Mouse (Mus musculus) left cerebral cortex, postnatal 36 days (tissue): ENCODE data around the gene Rasal3. TPM values are rescaled to one million over a fixed set of nuclear protein-coding genes. Genes with fewer than 3 reads are reported as not detected.

Experiments
- DNase-seq, 2 experiments: peaks; one replicate each; pipeline ENCODE4 v3.0.0; 2021 to 2022; ENCODE audit warnings: low spot score in 2 of 2, mixed read lengths in 1 of 2
- intact Hi-C: fragments of 180-260 bp; cut with DNase I; formaldehyde crosslinking; loops from one replicate; pipeline ENCODE4 v1.15.1; 2025
- total RNA-seq, 2 experiments: library from RNA; stranded (reverse); gene quantifications; 2 replicates each; pipeline ENCODE4 v1.2.3; 2021

The Rasal3 gene
- 1 to 10 TPM; 2.6 to 3.4 TPM for total RNA-seq

DNA sequence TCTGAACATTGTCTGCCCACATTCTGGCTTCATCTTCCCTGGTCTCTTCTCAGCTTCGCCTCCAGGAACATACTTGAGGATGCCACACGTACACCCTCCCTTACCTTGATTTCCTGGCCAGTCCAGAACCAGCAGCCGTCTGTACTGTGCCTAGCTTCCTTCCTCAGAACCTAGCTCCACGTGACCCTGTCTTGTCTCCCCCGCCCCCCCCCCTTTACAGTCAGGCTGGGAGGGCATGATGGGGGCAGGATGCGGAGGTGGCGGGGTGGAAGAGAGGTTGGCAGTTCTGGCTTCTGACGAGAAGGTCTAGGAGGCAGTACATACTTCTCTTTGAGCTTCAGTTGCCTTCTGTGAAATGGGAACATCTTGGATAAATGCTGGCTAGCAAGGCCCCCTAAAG is at the start of gene Rasal3:
Gene Rasal3, minus strand, starts transcription at position 167 of the 400 bp plus-strand sequence.
- DNase-seq, result no peak
- intact Hi-C loops, result no loop called here

DNA sequence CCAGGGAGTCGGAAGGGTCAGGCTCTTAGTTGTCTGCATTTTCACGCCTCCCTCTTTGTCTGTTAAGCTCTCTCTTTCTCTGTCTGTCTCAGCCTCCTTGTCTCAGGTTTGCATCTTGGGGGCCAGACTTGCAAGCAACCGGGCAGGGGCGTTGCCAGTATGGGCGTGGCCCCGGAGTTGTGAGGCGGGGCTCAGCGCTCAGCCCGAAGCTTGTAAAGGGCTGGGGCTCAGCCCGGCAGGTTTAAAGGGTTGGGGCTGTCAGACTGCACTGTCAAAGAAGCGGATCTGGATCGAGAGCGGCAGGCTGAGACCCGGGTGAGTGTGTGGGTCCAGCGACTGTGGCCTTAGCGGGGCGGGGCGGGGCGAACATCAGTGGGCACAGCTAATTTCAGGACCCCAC is 49.1 kb upstream of the Rasal3 start, which contains the start of gene Cyp4f39:
Gene Cyp4f39, plus strand, starts transcription at position 242 of the 400 bp plus-strand sequence.
- intact Hi-C loops, result no loop called here
- no peak for DNase-seq

DNA sequence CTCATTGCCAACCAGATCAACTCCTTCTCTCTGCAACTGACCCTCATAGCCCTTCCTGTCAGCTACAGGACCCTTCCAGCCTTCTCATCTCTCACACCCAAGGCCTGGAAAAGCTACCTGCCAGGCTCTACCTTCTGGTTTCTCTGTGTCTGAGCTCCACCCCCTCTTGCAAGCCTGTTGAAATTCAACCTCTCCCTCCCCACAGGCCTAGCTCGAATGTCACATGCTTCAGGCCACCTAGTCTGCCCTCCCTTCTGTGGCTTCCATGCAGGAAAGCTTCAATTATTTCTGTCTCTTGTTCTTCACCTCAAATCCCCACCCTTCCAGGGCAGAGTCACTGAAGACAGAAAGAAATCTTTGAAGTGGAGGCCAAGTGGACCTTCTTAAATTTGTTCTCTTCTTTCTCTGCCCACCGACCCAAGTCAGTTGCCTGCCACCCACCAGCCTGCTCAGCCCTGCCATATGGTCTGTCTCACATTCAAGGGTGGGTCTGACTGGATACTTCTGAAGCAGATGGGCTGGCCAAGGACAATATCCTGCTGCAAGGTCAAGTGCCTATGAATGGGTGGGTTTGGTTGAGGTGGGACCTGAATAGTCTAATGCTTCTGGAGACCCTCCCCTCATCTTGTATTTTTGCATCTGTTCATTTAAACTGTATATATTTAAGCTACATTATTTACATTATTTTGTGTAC is 47.6 kb upstream of the Rasal3 start:
- DNase-seq, result no peak
- intact Hi-C loops, result no loop called here

DNA sequence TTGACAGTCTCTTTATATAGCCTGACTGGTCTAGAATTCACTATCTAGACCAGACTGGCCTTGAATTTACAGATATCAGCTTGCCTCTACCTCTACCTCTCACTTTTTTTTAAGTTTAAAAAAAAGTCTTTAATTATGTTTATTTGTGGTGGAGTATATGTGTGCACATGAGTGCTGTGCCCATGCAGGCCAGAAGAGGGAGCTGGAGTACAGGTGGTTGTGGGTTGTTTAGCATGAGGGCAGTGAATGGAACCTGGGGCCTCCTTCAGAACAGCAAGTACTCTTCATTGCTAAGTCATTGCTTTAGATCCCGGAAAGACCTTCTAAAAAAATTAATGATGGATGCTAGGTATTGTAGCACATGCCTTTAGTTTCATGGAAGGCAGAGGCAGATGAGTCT is 45.7 kb upstream of the Rasal3 start:
- no peak for DNase-seq
- intact Hi-C loops, result no loop called here

DNA sequence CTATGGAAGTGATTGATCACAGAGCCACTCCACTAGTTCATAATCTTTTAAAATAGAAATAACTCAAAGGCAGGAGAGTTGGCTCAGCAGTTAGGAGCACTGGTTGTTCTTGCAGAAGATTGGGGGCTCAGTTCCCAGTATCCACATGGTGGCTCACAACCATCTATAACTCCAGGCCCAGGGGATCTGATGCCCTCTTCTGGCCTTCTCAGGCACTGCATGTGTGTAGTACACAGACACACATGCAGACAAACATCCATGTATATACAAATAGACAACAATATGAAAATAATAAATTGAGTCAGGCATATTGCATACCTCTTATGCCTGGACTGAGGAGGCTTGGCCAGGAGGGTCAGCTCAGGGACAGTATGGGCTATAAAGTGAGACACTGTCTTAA is 43.8 kb upstream of the Rasal3 start:
- intact Hi-C loops, result no loop called here
- no peak for DNase-seq

DNA sequence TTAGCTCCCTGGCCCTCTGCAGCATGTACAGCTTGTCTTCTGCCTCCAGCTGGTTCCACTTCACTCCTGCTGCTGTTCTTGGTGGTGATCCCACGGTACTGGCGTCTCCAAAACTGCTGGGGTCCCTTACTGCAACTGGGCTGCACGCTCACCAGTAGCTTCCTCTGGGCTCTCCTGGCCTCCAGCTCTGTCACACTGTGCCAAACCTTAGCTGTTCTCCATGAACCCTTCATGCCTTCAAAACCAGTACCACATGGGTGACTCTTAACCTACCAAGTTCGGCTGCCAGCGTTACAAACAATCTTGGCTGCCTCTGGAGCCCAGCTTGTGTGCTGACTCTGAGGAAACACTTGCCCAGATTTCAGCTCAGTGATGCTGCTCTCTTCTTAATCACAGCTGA is 41.6 kb upstream of the Rasal3 start:
- DNase-seq, result no peak
- intact Hi-C loops, result no loop called here

DNA sequence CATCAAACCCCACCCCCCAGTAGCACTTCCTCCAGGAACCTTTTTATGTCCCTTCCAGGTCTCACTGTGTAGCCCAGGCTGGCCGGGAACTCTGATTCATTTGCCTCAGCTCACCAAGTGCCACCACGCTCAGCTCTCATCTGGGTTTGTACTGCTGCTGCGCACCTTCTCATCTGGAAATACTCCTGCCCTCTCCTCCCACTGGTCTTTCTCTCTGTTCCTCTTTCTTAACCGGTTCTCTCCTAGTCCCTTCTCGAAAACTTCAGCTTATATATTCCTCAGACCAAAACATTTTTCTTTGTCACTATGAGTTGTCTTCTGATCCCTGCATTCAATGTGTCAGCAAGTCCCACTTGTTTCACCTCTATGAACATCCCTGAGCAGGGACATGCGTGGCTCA is 39.9 kb upstream of the Rasal3 start:
- intact Hi-C loops, result no loop called here
- DNase-seq, result no peak

DNA sequence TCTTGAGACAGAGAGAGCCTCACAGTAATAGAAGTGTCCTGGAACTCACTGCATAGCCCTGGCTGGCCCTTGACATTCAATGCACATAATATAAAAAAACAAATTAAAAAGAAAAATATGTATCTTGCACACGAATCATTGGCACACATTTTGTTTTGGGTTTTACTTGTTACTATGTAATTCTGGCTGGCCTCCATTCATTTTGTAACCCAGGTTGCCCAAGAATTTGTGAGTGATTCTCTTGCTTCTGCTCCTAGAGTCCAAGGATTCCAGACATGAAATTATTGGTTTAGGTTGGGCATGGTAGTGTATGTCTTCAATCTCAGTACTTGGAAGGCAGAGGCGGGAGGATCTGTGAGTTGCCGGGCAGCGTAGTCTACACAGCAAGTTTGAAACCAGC is 33.7 kb upstream of the Rasal3 start:
- DNase-seq, result no peak
- intact Hi-C loops, result no loop called here

DNA sequence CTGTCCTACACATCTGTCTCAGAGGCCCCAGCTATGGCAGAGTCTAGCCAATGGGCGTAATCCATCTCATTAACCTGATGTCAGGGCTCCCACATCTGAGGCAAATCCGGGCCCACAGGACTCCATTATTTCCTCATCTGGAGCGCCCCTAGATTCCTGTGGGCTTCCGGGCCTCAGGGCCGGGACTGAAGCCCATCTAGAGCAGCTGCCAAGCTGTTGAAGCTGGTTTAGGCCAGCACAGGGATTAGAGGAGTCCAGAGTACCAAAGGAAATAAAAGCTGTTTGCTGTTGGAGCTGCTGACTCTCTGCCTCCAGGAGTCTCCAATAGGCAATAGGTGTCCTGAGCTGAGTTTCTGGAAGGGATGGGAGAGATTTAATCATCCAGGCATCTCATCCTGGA is 31.8 kb upstream of the Rasal3 start:
- intact Hi-C loops, result no loop called here
- no peak for DNase-seq

DNA sequence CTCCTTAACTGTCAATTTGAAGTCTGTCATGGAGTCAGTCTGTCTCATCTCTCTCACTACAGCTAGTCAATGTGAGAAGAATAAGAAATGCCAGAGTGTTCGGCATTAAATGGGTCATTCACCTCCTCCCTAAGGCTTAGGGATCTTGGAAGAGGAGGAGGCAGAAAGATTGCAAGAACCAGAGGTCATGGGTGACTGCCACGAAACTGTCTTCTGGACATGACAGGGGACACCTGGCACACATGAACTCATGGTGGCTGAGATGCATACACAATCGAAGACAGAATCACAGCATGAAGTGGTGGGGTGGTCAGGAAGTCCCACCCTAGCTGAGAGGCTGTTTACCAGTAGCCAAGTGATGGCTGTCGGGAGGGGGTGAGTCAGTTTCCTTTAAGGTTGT is 30.9 kb upstream of the Rasal3 start:
- no peak for DNase-seq
- intact Hi-C loops, result no loop called here

DNA sequence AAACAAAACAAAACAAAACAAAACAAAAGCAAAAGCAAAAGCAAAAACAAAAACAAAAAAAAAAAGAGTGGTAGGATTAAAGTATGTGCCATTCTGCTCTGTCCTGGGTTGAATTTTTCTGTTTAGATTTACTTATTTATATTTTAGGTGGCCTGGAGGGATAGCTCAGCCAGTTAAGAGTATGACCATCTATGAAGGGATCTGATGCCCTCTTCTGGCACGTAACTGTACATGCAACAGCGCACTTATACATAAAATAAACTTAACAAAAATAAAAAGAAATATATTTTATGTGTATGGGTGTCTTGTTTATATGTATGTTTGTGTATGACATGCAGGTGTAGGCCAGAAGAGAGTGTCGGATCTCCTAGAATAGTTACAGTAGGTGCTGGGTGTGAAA is 28.6 kb upstream of the Rasal3 start:
- intact Hi-C loops, result loop anchor here (1.0 kb wide), 1 partner anchor 83 kb away; no protein-coding TSS in a partner anchor
- no peak for DNase-seq

DNA sequence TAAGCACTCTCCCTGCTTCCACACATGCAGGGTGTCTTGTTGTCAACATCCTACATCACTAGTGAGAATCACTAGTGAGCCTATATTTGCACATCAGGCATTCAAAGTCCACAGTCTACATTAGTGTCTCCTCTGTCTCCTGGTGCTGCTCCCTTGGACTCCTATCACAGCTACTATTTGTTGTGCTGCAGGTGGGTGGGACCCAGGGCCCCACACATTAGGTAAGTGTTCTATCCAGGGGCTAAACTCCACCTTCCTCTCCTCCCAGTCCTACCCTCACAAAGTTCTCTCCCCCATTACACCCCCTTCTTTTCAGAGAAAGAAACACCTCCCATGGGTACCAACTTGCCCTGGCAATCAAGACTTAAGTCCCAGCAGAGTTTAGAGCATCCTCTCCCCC is 23.2 kb upstream of the Rasal3 start:
- intact Hi-C loops, result no loop called here

DNA sequence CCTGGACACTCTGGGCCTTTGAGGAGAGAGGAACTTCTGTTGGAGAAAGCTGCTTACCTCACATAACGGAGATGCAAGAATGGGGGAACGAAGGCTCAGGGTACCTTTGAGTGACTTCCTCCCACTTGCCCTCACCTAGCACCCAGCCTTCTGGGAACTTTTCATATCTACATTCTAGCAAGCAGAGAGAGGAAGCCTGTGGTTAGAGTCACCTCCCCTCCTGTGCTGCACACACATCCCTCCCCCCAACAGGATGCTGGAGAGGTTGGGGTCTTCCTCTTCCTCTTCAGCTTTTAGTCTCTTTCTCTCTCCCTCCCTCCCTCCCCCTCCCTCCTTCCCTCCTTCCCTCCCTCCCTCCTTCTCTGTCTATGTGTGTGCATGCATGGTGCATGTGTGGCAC is 20.7 kb upstream of the Rasal3 start, which contains the start of gene Pglyrp2:
Gene Pglyrp2, minus strand, starts transcription at position 134 of the 400 bp plus-strand sequence.
- no peak for DNase-seq
- intact Hi-C loops, result no loop called here

More for the DNA sequence above, 23.2 kb upstream of the Rasal3 start:
- no peak for DNase-seq

DNA sequence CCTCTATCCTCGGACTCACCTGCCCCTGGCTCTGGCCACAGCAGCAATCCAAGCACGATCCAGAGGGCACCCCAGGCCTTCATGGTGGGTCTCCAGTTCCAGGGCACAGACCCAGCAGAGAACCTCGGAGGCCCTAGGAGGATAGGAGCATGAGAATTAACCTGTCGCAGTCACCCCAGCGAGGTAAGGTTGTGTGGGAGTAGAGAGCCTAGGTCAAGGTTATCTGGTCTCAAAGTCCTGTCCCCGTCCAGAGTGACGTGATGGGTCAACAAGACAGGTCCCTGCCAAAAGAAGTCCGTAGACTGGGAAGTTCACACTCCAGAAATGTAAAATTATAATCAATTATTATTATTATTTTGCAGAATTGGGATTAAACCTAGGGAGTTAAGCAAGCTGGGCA is 17.4 kb upstream of the Rasal3 start:
- no peak for DNase-seq
- intact Hi-C loops, result no loop called here

DNA sequence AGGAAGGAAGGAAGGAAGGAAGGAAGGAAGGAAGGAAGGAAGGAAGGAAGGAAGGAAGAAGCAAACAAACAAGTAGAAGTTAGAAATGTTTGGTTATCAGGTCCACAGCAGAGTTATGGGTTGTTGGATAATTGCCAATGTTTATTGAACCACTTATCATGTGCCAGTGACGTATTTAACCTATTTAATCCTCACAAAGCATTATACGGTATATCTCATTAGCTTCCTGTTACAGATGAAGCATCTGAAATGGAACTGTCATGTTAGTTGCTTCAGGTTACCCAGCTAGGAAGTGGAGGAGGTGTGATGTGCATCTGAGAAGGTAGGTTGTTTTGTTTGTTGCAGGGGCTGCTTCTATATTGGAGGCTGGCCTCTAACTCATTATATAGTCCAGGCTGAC is 16.6 kb upstream of the Rasal3 start:
- intact Hi-C loops, result no loop called here
- no peak for DNase-seq

DNA sequence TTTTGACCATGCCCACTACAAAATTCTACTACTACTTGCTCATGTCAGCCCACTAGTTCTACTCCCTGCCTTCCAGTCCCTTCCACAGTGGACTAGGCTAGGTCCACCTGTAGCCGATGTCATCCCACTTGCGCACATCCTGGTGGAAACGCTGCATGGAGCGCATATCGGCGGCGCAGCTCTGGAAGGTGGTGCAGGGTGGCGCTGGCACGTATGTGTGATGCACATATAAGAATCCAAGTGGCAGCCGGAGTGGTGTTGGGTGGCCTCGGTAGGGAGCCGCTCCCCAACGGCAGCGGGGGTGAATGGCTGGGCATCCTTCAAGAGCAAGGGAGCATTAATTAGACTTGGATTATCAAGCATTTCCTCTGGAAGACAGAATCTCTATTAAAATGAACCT is 13.4 kb upstream of the Rasal3 start:
- intact Hi-C loops, result no loop called here
- no peak for DNase-seq

DNA sequence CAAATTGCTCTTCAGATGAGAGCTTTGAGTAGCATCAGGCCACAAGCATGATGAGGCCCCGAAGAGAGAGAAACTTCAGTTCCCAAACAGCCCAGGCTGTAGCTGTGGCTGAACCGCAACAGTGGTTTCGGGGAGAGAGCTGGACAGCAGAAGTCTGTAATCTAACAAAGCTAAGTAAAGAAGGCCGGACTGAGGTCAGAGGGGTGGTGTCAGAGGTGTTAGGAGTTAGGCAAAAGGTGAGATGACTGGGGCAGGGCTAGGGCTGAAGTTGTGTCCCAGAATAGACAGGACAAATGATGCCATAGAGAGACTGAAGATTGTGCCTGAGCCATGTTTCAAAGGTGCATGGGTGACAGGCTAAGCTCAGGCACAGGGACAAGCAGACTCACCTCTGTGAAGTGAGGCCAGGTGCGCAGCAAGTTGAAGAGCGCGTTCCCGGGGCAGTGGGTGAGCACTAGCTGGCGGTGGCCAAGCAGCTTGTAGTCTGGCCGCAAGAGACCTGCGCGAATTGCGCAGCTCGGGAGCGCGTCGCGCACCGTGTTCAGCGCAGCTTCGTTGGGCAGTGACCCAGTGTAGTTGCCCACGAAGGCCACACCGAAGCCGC is 12.1 kb upstream of the Rasal3 start:
- intact Hi-C loops, result no loop called here

DNA sequence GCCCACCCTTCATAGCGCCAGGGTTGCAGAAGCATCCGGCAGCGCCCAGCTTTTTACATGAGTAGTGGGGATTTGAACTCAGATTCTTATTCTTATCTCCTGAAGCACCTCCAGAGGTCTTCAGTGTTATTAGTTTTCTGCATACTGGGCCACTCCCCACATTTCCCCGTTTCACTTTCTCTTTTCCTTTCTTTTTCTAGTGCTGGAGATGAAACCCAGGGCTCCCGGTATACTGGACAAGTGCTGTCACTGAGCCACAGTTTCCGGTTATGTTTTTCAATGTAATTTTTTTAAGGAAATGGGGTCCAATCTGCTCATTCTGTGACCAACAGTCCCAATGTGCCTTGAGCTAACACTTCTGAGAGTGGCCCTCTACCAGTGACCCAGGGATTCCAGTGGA is 8.5 kb upstream of the Rasal3 start:
- intact Hi-C loops, result no loop called here
- DNase-seq, result no peak

More for the DNA sequence above, 12.1 kb upstream of the Rasal3 start:
- DNase-seq, result no peak

DNA sequence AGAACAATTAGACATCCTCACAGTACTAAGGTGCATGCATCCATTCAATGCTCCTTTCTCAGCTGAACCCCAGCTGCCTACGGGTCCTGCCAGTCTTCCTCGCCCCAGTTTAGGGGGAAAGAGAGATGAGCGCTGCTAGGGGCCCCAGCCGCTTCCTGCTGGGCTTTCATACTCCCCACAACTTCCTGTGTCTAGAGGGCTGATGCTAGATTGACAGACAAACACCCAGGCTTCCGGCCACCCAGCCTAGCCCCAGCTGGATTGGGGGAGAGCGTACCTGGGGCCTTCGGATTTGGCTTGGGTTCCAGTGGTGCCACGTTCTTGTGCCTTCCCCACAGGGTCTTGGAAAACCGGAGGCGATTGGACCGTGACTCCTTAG is 615 bp downstream of the Rasal3 start:
- intact Hi-C loops, result no loop called here
- DNase-seq, result no peak

DNA sequence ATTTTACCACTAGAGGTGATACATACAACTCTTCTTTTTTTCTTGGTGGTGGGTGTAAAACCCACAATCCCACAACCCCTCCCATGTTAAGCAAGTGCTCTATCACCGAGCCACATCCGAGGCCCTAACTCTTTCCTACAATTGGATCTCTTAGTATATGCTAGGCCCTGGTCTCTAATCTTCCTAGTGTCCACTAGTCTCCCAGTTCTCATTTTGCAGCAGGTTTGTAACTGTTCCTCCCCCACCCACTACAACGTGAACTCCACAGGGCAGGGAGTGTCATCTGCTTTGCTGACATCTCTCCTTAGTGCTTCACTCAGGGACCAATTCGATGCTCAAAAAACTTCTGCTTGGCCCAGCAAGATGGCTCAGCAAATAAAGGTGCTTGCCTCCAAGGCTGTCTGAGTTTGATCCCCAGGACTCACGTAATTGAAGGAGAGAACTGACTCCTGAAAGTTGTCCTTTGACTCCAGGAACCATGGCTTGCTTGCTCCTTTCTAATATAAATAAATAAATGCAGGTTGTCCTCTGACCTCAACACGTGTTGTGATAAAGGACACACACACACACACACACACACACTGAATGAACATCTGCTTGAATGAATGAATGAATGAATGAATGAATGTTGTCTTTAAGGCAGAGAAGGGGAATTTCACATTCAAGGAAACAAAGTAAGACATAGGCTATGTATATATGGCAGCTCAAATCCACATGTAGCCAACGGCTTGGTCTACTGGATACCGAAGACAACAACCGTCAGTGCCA is 1.2 kb downstream of the Rasal3 start:
- no peak for DNase-seq
- intact Hi-C loops, result no loop called here

DNA sequence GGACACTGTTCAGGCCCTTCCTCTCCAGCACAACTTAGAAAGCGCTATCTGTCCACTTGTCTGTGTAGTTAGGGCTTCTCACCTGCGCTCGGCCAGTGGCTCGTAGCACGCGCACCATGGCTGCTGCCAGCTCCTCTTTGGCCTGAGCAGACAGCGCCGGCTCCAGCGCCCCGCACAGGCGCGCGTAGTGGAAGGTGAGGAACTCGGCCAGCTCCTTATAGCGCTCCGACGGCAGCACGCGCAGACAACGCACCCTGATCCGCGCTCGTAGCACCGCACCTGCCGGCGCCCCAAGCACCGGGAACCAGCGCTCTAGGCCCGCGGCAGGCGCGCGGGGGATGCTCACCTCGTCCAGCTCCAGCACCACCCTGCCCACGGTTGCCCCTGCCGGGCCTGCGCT is 7.1 kb downstream of the Rasal3 start:
- intact Hi-C loops, result no loop called here
- DNase-seq, result no peak
